Mouse (Mus musculus): ENCODE measurements around the gene Prdm15. TPM values are rescaled to one million over a fixed set of nuclear protein-coding genes. Genes with fewer than 3 reads are reported as not detected.

The Prdm15 gene
- polyA plus RNA-seq, 1 experiment from 2014 or later: 9.4 TPM

DNA sequence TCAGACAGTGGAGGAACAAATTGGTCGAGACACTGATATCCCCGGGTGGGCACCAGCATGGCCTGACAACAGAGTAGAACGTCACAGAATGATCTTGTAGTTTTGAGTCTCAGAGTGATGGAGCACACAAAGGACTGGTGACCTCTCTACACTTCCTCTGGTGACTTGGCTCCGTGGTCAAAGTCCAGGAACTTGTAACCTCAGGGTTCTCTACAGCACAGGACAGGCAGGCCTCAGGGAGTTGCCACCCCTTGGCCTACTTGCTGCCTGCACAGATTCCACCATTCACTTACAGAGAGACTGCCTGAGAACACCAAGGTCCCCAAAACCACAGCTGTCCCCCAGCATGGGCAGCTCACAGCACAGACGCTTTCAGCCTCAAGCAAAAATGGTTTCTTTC, 36.4 kb downstream of the Prdm15 start:
- Histone ChIP-seq H3K27ac (replicated peaks) (no peak overlapping the region), H3K4me3 (replicated peaks) (no peak overlapping the region), H3K4me2 (no peak overlapping the region), H3K9me3 (replicated peaks) (no peaks in the 10 kb centered on the region), H3K4me1 (no peaks in the 10 kb centered on the region), H3K27me3 (replicated peaks) (no peaks in the 10 kb centered on the region), H3K36me3 (peaks cover 94% of the 10 kb centered on the region), H3K9ac (replicated peaks) (no peak overlapping the region)
- 93% methylated on average over 5 of the region's 5 CpGs for WGBS
- no peak for ATAC-seq (ENCODE audit: low FRiP score)

DNA sequence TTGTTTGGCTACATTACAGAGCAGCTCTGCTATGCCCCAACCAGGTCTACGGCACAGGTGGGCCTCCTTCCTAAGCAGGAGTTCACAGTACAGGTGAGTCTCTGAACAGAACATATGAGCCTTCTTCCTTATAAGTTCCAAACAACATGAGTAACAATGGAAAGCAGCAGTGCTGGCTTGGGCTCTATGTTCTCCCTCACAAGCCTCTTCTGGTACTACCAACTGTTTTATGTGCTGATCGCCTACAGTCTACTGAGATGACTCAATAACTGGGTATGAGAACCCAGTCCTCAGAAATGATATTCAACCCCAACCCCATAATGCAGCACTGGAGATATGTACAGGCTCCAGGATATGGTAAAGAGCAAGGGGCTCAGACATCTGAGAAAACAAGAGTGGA, 37.6 kb downstream of the Prdm15 start:
- Histone ChIP-seq H3K9me3 (replicated peaks) (no peaks in the 10 kb centered on the region), H3K9ac (replicated peaks) (no peak overlapping the region), H3K27ac (replicated peaks) (no peak overlapping the region), H3K4me2 (no peak overlapping the region), H3K4me3 (replicated peaks) (no peak overlapping the region), H3K27me3 (replicated peaks) (no peaks in the 10 kb centered on the region), H3K4me1 (no peaks in the 10 kb centered on the region), H3K36me3 (peaks cover 94% of the 10 kb centered on the region)
- WGBS: 98% methylated on average over 2 of the region's 2 CpGs
- ATAC-seq (ENCODE audit: low FRiP score): no peak

DNA sequence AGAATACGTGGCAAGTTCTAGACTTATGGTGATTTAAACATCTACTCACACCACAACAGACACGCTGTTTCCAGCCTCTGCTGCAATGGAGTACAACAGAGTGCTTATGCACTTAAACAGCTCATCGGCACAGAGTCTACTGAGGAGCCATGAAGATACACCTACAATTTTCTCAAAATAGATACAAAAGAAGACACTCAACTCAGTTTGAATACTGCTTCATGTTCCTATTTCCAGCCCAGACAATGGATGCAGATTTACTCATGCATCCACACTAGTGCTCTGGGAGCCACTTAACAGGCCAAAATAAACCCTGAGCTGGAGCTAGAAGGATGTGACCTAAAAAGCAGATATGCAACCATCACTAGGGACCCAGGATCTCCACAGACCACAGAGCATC, 42.8 kb downstream of the Prdm15 start:
- Histone ChIP-seq H3K9me3 (replicated peaks) (no peaks in the 10 kb centered on the region), H3K9ac (replicated peaks) (no peak overlapping the region), H3K27ac (replicated peaks) (no peak overlapping the region), H3K4me1 (no peaks in the 10 kb centered on the region), H3K27me3 (replicated peaks) (no peaks in the 10 kb centered on the region), H3K4me2 (no peak overlapping the region), H3K36me3 (peaks cover 94% of the 10 kb centered on the region), H3K4me3 (replicated peaks) (no peak overlapping the region)
- WGBS: 95% methylated on average over 3 of the region's 3 CpGs
- no peak for ATAC-seq (ENCODE audit: low FRiP score)

DNA sequence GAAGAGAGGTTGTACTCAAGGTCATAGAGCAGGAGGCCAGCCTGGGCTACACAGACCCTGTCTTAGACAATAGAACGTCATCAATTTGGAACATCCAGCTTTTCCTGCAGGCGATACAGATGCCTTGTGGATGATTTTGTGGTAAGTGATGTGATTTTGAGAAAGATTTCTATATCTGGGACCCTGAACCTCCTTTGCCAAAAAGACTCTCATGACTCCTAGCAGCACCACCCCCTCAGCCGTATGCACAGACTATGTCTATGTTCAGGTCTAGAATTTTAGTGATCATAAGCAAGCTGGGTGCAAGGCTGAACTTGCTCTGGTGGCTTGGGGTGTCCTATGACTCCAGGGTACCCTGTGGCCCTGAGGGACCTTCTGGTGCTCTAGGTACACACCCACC, 46.0 kb downstream of the Prdm15 start:
- Histone ChIP-seq H3K36me3 (peaks cover 79% of the 10 kb centered on the region), H3K4me2 (no peak overlapping the region), H3K4me3 (replicated peaks) (no peak overlapping the region), H3K4me1 (no peaks in the 10 kb centered on the region), H3K27me3 (replicated peaks) (no peaks in the 10 kb centered on the region), H3K9me3 (replicated peaks) (no peaks in the 10 kb centered on the region), H3K9ac (replicated peaks) (no peak overlapping the region), H3K27ac (replicated peaks) (no peak overlapping the region)
- no peak for ATAC-seq (ENCODE audit: low FRiP score)
- 96% methylated on average over 3 of the region's 3 CpGs for WGBS

DNA sequence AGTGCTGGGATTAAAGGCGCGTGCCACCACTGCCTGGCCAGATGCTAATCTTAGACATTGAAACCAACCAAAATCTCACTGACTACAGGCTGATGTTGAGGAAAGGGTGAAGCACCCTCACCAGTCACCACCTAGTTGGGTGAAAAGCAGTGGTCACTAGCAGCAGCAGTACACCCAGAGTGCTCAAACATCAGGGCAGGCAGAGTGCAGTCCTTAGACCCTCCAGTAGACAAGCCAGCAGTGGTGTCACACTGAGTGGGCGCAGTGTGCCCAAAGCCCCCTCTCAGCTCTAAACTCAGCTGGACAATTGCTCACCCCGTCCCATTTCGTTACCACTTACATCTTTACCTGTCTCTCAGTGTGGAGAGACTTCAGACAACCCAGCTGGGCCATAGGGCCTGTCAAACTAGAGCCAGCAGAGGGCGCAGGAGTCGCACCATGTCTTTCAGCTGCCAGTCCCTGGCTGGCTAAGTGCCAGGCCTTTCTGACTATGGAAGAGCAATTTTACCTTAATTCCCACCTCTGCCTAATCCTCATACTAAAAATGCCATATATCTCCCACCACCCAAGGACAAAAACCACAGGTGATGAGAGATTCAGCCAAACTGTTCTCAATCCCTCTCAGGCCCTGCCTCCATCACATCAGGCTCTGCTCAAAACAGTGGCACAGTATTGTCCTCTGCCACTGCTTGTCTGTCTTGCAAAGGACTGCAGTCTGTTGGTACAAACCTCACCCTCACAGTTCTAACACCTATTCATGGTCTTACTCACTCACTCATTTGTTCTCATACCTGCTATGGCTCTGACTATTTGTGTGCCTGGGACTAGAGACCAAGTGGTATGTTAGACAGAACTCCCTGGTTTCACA, 46.7 kb downstream of the Prdm15 start:
- H3K27ac ChIP-seq (replicated peaks): no peak overlapping the region
- H3K9me3 ChIP-seq (replicated peaks): no peaks in the 10 kb centered on the region
- 82% methylated on average over 7 of the region's 7 CpGs for WGBS
- H3K4me2 ChIP-seq: no peak overlapping the region
- H3K27me3 ChIP-seq (replicated peaks): no peaks in the 10 kb centered on the region
- peak; percentile 38; the same call in 1 of the 2 replicates for ATAC-seq (ENCODE audit: low FRiP score)
- H3K4me1 ChIP-seq: no peaks in the 10 kb centered on the region
- H3K36me3 ChIP-seq: peaks cover 78% of the 10 kb centered on the region
- no peak overlapping the region for H3K9ac ChIP-seq (replicated peaks)
- H3K4me3 ChIP-seq (replicated peaks): no peak overlapping the region

DNA sequence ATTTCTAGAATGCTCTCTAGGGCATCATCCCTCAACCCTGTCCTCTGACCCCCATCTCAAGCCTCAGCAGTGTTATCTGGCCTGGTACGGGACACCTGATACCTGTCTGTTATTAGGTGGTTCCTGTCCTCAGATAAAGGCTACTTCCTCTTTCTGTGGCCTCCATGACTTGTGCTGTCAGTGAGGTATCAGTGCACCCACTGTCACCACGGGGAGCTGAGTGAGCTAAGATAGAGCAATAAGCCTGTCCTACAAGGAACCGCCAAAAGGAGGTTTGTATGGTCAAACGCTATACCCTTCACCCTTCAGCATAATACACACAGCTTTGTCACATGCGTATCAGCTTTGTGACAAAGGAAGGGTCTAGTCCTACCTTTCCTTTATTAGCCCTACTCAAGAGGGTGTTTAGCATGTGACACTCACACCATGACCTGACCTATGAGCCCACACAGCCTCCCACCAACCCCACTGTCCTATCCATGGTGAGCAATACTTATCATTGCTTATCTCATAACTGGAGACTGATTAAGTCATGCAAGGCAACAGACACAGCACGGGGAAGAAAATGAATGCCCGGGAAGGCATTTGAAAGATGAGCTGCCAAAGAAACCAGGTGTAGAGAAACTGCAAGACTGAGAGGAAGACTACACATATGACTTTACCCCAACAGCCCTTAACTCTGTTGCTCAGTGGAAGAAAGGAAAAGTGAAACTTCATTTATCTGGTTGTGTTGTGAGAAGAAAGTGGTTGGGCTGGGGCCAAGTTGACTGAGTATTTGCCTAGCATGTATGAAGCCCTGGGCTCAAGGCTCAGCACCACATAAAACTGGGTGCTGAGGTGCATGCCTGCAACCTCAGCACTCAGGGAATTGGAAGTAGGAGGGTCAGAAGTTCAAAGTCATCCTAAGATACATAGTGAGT, 53.4 kb downstream of the Prdm15 start:
- 94% methylated on average over 7 of the region's 7 CpGs for WGBS
- Histone ChIP-seq H3K27ac (replicated peaks) (no peak overlapping the region), H3K9ac (replicated peaks) (no peak overlapping the region), H3K9me3 (replicated peaks) (no peaks in the 10 kb centered on the region), H3K36me3 (peaks cover 75% of the 10 kb centered on the region), H3K4me2 (no peak overlapping the region), H3K4me3 (replicated peaks) (no peak overlapping the region), H3K4me1 (no peaks in the 10 kb centered on the region), H3K27me3 (replicated peaks) (no peaks in the 10 kb centered on the region)
- no peak for ATAC-seq (ENCODE audit: low FRiP score)

DNA sequence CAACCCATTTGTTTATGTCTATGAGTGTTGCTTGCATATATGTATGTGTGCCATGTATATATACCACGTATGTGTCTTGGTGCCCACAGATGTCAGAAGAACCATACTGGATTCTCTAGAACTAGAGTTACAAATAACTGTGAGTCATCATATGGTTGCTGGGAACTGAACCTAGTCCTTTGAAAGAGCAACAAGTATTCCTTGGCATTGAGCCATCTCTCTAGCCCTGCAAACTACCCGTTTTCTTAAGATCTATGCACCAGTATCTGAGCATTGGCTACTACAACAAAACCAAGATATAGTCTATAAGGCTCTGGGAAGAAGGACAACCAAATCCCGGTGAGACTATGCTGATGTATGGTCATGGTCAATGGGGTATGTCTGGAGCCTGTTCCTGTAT, 54.4 kb downstream of the Prdm15 start:
- no peak overlapping the region for H3K4me2 ChIP-seq
- no peaks in the 10 kb centered on the region for H3K9me3 ChIP-seq (replicated peaks)
- no peak for ATAC-seq (ENCODE audit: low FRiP score)
- H3K36me3 ChIP-seq: peaks cover 76% of the 10 kb centered on the region
- no peaks in the 10 kb centered on the region for H3K4me1 ChIP-seq
- no peak overlapping the region for H3K9ac ChIP-seq (replicated peaks)
- WGBS: 92% methylated on average over 3 of the region's 3 CpGs
- no peak overlapping the region for H3K4me3 ChIP-seq (replicated peaks)
- no peaks in the 10 kb centered on the region for H3K27me3 ChIP-seq (replicated peaks)
- H3K27ac ChIP-seq (replicated peaks): no peak overlapping the region

DNA sequence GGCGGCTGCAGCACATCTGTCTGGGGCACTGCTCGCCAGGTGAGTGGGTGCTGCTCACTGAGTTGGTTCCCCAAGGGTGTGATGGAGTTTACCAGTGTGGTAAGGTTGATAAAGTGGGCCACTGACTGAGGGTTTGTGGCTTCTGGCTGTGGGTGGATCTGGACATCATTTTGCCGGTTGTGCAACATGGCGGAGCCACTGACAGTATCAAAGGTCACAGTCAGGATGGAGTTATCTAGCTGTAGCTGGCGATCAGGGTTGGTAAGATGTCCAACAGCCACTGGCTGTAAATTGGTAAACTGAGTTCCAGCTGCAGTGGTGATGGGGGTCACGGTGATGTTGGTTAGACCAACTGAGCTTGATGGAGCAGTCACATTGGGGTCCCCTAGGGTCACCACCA, 57.4 kb downstream of the Prdm15 start:
- Histone ChIP-seq H3K4me3 (replicated peaks) (no peak overlapping the region), H3K36me3 (peaks cover 58% of the 10 kb centered on the region), H3K4me1 (no peaks in the 10 kb centered on the region), H3K9ac (replicated peaks) (no peak overlapping the region), H3K9me3 (replicated peaks) (no peaks in the 10 kb centered on the region), H3K4me2 (no peak overlapping the region), H3K27ac (replicated peaks) (no peak overlapping the region), H3K27me3 (replicated peaks) (no peaks in the 10 kb centered on the region)
- 98% methylated on average over 6 of the region's 6 CpGs for WGBS
- ATAC-seq (ENCODE audit: low FRiP score): no peak

DNA sequence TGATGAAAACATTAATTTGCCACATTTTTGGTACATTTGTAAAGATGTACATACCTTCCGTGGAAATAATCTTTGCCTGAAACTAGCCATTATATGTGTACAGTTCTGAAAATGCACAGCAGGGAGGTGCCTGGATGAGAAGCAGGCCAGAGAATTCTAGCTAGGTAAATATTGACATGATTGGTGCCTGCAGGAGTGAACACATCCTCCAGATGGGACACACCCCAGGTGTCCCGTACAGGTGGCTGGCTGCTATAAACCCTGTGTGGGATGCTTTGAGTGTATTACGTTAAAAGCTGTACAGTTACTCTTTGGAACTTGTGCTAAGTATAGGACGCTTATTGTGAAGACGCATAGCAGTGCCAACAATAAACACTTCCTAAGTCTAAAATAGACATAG, 68.6 kb downstream of the Prdm15 start:
- ATAC-seq (ENCODE audit: low FRiP score): no peak
- H3K9ac ChIP-seq (replicated peaks): no peak overlapping the region
- no peaks in the 10 kb centered on the region for H3K27me3 ChIP-seq (replicated peaks)
- no peak overlapping the region for H3K4me3 ChIP-seq (replicated peaks)
- no peaks in the 10 kb centered on the region for H3K36me3 ChIP-seq
- H3K9me3 ChIP-seq (replicated peaks): no peaks in the 10 kb centered on the region
- no peak overlapping the region for H3K4me2 ChIP-seq
- peaks cover 2% of the 10 kb centered on the region; the same call in 1 of the 2 replicates for H3K4me1 ChIP-seq
- H3K27ac ChIP-seq (replicated peaks): no peak overlapping the region
- 90% methylated on average over 5 of the region's 5 CpGs for WGBS

DNA sequence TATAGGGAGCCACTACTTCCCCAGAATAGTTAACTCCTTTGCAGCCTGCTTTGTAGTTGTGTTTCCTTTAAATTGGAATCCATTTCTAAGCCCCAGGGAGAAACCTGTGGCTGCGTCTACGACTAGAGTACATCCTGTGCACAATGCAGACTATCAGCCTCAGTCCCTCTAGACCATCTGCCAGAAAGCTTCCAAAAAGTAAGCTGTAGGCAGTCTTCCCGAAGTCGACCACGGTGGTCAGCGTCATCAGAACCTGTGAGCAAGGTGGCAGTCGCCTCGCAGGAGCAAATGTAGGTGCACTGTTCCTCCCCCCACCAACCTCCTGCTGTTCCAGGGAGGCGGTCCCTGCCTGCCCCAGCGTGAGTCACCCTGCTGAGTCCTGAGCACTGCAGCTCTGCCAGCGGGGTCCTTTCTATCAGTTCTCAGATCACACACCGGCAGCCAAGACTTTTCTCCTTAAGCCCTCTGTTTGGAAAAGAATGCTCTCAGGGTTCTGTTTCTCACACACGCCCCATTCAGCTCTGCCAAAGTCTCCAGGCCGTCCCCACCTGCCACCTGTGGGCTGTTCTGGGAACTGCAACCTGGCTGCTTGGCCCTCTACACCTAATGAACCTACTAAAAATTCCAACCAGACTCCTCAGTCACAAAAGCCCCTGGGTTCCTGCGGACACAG, 73.2 kb downstream of the Prdm15 start:
- Histone ChIP-seq H3K27me3 (replicated peaks) (no peaks in the 10 kb centered on the region), H3K9ac (replicated peaks) (no peak overlapping the region), H3K4me1 (peaks cover 2% of the 10 kb centered on the region; the same call in 1 of the 2 replicates), H3K27ac (replicated peaks) (no peak overlapping the region), H3K4me2 (peak overlapping the region; percentile 46), H3K4me3 (replicated peaks) (no peak overlapping the region), H3K9me3 (replicated peaks) (no peaks in the 10 kb centered on the region), H3K36me3 (no peaks in the 10 kb centered on the region)
- peak; percentile 28; the same call in 1 of the 2 replicates for ATAC-seq (ENCODE audit: low FRiP score)
- WGBS: 39% methylated on average over 15 of the region's 15 CpGs

DNA sequence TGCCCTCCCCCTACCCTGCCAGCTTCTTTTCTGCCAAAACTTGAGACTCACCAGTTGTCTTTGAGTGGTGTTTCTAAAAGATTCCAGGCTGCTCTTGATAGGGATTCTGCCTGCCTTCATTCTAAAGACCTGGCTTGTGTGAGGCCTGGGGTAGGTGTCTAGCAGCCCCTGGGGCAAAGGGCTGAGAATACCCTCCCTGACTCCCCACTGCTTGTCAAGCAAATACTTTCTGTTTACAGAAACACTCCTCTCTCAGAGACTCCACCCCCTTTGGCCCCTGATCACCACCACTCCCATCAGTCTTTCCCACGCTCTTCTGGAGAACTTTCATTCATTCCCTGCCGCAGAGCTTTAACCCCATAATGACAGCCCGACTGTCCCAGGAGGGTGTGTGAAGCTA, 85.1 kb downstream of the Prdm15 start:
- 29% methylated on average over 3 of the region's 3 CpGs for WGBS
- Histone ChIP-seq H3K27ac (replicated peaks) (no peak overlapping the region), H3K9ac (replicated peaks) (no peak overlapping the region), H3K4me1 (peaks cover 14% of the 10 kb centered on the region), H3K4me2 (no peak overlapping the region), H3K4me3 (replicated peaks) (no peak overlapping the region), H3K9me3 (replicated peaks) (no peaks in the 10 kb centered on the region), H3K36me3 (no peaks in the 10 kb centered on the region), H3K27me3 (replicated peaks) (peaks cover 50% of the 10 kb centered on the region)
- ATAC-seq (ENCODE audit: low FRiP score): no peak

Data from neural tube, embryonic 15.5 days (tissue).